Mouse (Mus musculus): ENCODE measurements around the gene Atp2b1. TPM values are rescaled to one million over a fixed set of nuclear protein-coding genes. Genes with fewer than 3 reads are reported as not detected.

Atp2b1 gene
- total RNA-seq (2021): 100 to 1,000 TPM; 686 to 734 TPM
- long read RNA-seq, experiment 1, partial matches to known transcripts: 72 of 133 reads
- long read RNA-seq, experiment 1, other reads (novel, unspliced or antisense): 58 of 133 reads
- long read RNA-seq, experiment 2, partial matches to known transcripts: 39 of 83 reads
- long read RNA-seq, experiment 2, other reads (novel, unspliced or antisense): 42 of 83 reads

DNA sequence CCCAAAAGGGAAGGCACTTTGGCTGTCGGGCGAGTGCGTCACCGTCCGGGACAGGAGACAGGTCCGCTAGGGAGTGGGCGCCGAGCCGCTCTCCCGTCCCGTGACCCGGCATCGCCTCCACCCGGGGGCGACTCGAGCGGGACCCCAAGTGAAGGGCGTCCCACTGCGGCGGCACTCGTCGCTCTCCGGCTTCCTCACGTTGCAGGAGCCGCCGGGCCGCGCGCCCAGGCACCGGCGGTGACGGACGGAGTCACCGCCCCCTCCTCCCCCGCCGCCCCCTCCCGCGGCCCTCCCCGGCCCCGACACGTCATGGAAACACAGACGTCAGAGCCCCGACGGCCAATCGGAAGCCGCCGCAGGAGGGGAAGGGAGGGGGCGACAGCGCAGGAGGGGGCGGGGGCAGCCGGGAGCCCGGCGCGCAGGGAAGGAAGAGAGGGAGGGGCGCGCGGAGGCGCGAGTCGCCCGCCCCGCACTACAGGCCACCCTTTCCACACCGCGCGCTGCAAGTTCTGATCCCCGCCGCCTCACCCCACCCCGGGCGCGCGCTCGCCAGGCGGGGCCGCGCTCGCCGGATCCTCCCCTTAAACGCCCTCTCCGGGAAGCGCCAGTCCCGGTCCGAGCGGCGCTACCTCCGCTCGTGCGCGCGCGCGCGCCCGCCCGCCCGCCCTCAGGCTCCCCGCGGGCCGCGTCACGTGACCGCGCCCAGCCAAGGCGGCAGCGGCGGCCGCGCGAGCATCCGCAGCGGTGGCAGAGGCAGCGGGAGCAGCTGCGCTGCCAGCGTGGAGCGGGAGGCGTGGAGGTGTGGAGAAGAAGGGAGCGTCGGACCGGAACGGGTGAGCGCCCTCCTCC lies at the start of gene Atp2b1:
TSS of gene Atp2b1 (plus strand) at position 446 of the 849 bp plus-strand sequence.
- intact Hi-C loops (cut with DNase I): loop anchor here (2.0 to 10.0 kb wide), 6 partner anchors 139 to 1197 kb away; no protein-coding TSS in a partner anchor
- peak; percentile 94 to 95 for DNase-seq (ENCODE audit: low spot score in 2 of 2)

DNA sequence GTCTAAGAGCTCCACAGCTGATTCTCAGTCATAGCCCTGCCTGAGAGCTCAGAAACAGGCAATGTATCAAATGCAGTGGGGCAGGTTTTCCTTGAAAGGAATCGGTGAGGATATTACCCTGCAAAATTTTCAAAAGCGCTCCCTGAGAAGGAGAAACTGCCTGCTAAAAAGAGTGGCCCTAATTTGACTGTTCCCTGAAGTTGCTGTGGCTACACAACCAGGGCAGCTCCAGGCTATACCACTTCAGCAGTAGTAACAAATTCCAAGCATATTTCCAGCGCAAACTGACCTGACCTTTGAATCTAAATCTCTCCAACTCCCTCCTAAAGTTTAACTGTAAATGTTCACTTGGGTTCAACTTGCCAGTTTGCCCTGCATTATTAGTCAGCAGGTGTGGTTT lies 49.4 kb upstream of the Atp2b1 start:
- intact Hi-C loops (cut with DNase I): no loop called here
- DNase-seq (ENCODE audit: low spot score in 2 of 2): no peak

DNA sequence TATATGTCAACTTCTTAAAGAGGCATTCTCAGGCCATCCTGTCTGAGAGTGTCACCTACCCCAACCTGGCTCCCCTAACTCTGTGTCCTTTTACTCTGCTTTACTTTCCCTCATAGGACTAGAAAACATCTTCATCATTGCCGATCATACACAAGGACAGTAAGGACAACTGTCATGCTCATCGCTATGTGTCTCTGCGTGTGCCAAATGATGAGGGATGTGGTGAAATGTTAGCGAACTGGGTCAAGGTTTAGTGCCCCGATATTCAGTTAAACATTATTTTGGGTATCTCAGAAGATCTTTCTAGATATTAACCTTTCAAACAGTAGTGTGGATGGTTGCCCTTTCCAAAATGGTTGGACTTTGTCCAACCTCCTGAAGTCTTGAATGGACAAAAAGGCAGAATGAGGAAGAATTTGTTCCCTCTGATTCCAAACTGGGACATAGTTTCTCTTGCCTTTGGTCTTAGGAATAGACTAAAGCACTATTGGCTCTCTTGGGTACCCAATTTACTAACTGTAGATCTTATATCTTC lies 47.3 kb upstream of the Atp2b1 start:
- DNase-seq (ENCODE audit: low spot score in 2 of 2): no peak
- intact Hi-C loops (cut with DNase I): no loop called here

DNA sequence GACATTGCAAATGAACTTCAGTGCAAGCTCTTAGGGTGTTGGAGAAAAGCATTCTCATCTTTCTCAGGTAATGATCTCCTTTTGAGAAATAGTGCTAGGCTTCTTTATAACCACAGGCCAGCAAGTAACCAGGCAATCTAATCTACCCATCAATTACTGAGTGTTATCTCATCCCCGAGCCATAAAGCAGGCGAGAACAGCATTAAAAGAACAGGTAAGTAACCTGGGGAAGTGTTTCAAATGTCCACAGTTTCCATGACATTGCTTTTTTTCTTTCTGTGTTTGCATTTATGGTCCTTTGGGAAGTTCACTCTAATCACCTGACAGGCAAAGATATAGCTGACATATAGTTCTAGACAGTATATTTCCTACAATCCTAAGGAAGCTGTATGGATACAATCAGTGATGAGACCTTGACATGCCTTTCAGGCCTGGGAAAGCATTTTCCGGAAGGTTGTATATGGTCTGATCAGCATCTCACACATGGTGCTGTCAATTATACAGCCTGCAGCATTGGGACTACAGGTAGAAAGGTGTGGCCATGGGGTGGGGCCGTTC lies 45.8 kb upstream of the Atp2b1 start:
- intact Hi-C loops (cut with DNase I): no loop called here
- no peak for DNase-seq (ENCODE audit: low spot score in 2 of 2)

DNA sequence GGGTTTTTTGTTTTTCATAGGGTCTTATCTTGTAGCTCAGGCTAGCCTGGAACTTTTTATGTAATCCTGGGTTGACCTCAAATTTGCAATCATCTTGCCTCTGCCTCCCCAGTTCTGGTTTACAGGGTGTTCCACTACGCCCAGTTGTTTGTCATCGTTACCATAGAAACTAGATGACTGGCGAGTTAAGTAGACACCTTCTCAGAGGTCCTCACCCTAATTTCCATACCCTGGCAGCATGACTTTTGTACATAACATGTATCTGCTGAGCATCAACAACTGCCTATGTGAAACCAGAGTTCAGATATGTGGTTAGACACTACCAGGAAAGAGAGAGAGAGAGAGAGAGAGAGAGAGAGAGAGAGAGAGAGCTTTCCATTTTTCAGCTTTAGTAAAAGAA lies 36.4 kb upstream of the Atp2b1 start:
- intact Hi-C loops (cut with DNase I): no loop called here

DNA sequence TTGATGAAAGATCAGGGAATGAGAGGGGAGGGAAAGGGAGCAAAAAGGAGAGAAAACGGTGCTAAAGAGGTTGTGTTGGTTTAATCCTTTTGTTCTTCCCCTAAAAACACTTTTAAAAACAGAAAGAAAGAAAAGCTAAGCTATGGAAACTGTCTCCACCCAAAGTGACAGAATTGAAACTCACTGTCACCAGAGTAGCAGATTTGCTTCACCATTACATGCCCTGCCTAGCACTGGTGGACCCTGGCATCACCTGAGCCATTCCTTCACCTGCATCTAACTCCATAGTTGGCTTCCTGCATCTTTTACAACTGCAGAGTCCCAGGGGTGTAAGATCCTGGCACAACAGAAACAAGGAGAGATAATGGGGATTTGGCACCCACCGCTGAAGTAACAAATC lies 35.6 kb upstream of the Atp2b1 start:
- intact Hi-C loops (cut with DNase I): no loop called here
- no peak for DNase-seq (ENCODE audit: low spot score in 2 of 2)

More for the DNA sequence above, 36.4 kb upstream of the Atp2b1 start:
- DNase-seq (ENCODE audit: low spot score in 2 of 2): no peak

DNA sequence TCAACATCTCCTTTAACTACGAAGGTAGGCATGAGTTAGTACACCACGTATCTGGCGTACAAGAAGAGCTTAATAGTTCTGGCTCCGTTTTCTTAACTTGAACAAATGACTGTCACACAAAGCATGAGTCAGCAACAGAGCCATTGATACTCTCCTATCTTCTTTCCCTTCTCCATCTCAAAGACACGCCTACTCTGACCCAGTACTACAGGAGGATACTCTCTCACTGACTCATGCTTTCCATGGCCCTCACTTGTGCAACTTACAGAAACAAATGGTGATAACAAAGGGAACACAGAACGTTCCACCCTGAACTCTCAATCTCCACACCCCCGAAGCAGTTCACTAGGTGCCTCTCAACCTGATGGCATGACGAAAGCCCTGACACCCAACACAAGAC lies 34.1 kb upstream of the Atp2b1 start:
- DNase-seq (ENCODE audit: low spot score in 2 of 2): no peak
- intact Hi-C loops (cut with DNase I): no loop called here

DNA sequence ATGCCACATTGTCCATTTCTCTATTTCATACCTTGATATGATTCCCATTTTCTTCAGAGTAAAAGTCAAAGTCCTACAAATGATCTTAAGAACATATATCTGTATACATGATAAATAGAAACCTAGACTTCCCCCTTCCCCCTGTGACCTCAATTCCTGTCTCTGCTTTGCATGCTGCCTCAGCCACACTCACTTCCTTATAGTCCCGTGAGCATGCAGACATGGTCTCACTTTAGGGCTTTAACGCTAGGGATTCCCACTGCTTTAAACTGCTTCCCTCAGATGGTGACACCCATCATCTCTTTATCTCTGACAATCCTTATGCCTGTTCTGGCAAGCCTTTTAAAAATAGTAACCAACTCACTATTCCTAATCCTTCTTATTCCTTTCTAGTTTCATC lies 33.5 kb upstream of the Atp2b1 start:
- DNase-seq (ENCODE audit: low spot score in 2 of 2): peak in 1 of 2 experiments; percentile 20
- intact Hi-C loops (cut with DNase I): no loop called here

DNA sequence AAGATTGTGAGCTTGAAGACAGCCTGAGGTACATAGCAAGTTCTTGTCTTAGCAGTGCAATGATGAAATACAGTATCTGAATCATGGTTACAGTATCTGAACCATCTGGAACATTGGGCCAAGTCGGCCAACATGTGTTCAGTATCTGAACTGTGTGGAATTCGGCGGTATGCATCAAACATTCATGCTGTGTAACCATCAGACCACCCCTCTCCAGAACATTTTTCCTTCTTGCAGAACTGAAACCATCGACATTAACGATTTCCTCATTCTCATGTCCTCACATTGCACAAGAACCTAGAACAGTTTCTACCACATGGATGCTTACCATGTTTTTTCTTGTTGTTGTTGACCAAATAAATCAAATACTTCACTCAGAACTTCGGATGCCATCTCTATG lies 32.7 kb upstream of the Atp2b1 start:
- no peak for DNase-seq (ENCODE audit: low spot score in 2 of 2)
- intact Hi-C loops (cut with DNase I): no loop called here

DNA sequence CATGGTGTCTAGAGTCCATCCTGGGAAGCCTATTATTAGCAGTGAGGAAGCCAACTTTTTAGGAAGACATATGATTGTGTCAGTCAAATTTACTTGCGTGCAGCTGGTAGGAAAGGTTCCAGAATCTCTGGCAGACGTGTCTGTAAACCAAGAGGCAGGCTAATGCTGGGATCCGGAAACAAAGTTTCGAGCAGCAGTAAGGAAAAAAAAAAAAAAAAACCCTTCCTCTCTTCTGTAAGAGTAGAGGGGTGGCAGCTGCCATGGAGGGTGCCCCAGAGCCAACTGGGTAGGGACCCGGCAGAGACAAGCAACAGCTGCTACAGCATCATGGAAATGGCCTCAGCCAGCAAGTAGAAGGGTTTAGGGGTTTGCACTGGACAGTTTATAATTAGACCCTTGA lies 31.6 kb upstream of the Atp2b1 start:
- DNase-seq (ENCODE audit: low spot score in 2 of 2): no peak
- intact Hi-C loops (cut with DNase I): no loop called here

DNA sequence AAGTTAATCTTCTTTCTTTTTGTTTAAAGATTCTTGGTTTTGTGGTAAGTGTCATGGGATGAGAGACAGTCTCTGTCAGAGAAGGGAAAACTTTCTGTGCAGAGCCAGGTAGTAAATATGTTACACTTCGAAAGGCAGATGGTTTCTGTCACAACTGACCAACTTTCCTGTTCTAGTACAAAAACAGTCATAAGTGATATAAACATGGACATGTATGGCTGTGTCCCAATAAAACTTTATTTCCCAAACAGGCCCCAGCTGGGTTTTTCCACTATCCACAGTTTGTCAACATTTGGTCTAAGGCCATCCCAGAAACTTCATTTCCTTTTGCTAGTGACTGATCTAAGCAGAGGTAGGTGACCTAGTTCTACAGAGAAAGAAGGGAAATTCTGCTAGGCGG lies 29.8 kb upstream of the Atp2b1 start:
- no peak for DNase-seq (ENCODE audit: low spot score in 2 of 2)
- intact Hi-C loops (cut with DNase I): no loop called here

DNA sequence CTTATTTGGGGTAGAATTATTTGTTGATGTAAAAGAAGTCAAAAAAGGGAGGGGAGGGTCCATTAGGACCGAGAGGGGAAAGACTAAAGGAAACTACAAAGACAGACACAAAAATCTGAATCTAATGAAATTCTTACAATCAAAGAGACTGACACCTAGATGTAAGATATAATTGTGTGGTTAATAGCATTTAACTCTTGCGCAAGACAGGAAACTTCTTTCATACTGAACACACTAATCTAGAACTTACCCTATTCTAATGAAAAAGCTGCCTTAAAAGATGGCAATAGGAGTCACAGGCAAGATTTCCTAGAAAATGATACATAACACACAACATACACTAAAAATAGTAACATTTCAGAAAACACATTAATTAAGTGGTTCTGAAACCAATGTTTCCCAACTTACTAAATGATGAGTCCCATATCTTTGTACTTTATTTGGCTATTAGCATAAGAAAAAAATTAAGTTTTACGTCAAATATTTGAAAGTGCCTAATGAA lies 27.4 kb upstream of the Atp2b1 start:
- intact Hi-C loops (cut with DNase I): no loop called here
- DNase-seq (ENCODE audit: low spot score in 2 of 2): no peak

DNA sequence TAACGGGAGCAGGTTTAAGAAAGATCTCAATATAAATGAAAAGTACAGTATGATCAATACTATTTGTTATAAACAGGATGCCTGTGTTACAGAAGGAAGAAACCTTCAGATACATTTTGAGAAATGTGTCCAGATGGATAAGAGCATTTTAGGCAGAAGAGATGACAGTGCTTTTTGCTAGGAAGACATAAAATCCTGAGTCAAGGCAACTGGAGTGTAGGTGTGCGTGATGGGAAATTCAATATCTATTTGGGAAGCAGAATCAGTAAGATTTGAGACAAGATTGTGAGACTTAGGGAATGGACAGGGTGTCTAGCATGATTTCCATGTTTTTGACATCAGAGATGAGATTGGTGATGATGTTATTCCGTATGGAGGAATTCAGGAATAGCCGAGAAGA lies 22.8 kb upstream of the Atp2b1 start:
- DNase-seq (ENCODE audit: low spot score in 2 of 2): no peak
- intact Hi-C loops (cut with DNase I): no loop called here

DNA sequence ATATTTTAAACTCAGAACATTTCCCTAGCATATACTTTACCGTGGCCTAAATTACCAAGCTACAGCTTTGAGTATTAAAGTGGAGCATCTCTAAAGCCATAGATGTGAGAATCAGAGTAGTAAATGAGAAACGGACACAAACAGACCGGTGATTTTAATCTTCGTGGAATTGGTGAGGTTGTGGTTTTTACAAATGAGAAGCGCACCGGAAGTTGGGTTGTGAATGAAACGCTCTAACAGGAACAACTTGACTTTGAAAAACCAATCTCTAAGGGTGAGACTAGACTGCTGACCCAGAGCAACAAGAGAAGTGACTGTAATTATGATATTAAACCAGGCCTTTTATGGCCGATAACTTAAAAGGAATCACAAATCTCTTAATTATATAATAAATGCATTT lies 16.7 kb upstream of the Atp2b1 start:
- intact Hi-C loops (cut with DNase I): no loop called here
- DNase-seq (ENCODE audit: low spot score in 2 of 2): no peak

DNA sequence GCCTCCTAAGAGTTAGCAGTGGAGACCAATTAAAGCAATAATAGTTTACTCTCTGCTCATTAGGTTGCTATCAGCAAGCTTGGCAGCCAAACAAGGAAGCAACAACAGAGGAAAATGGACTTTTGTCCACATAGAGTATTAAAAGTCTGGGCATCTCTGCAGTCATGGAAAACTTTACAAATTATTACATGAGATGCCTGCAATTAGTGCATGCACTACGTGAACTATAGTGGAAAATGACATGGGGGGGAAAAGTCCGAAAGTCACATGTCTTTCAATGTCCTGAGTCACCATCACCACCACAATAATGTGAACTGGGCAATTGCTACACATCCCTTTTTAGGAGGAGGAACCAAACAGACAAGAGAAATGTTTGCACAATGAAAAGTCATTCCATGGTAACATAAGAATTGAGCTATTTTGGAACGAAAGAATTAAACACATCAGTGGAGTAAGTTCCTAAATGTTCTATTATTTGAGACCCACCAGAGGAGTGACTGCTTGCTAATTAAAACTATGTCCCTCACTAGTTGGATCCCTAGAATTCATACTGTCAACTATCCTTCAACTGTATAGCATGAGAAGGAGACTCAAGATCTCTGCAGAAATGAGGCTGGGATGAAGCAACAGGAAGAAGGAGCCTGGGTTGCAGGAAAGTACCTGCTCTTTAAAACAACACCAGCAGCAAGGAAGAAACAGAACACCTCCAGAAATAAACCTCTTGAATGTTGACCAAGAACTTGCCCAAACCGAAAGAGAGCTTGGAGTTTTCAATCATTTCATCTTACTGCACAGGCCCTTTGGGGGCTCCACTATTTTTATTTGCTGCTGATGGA lies 16.1 kb upstream of the Atp2b1 start:
- no peak for DNase-seq (ENCODE audit: low spot score in 2 of 2)
- intact Hi-C loops (cut with DNase I): no loop called here

DNA sequence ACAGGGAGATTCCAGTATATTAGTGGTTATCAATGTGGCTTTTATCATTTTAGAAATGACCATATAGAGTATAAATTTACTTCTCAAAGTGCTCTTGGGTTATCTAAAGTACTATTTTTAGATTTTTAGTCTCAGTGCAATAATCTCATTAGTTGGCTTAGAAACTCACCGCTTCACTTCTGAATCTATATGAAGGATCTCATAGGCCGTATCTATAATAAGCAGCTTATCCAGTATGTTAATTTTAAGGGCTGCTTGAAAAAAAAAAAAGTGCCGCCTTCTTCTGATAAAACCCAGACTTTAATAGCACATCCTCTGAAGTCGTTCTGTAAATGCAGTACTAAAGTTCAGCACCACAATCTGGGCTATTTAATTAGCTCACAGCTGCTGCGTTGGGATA lies 12.7 kb upstream of the Atp2b1 start:
- intact Hi-C loops (cut with DNase I): no loop called here
- DNase-seq (ENCODE audit: low spot score in 2 of 2): no peak

DNA sequence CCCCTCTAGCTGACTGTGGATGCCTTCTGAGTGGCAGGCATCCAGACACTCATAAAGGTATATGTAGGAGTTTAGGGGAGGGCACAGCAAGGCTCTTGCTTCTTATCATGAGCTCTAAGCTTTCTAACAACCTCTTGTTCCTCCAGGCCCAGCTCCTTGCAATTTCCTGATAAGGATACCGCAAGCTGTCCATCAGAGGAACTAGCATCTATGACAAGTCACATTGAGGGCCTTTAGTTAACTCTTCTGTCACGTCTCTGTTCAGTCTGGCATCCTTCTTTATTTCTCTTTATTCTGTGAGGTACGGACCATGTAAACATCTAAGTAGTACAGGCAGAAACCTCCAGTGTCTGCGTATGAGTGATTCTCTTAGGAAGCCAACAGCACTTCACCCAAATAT lies 8.2 kb upstream of the Atp2b1 start:
- intact Hi-C loops (cut with DNase I): no loop called here

DNA sequence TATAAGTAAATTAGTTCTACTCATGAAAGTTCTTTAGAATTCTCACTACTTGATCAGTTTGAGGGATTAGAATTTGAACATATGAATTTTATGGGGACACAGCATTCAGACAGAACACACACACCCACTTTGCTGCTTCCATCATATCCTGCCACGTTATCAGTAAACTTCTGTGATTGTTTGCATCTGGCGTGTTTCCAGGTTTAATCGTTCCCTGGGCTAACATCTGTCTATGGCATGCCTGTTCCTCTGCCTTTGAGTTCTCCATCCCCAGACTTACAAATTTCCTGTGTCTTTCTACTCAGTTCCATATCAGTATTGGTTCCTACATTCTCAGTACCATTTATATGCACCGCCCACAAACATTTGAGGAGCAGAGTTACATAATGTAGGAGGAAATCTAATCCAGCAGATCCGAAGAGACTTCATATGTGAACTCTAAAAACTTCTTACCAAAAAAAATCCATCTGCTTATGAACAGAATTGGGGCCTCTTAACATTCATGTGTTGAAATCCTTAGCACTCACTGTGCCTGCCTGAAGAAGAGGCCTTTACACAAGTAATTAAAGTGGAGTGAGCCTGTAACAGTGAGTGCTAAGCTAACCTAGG lies 7.2 kb upstream of the Atp2b1 start:
- intact Hi-C loops (cut with DNase I): no loop called here
- DNase-seq (ENCODE audit: low spot score in 2 of 2): peak in 1 of 2 experiments; percentile 46

More for the DNA sequence above, 8.2 kb upstream of the Atp2b1 start:
- DNase-seq (ENCODE audit: low spot score in 2 of 2): no peak

DNA sequence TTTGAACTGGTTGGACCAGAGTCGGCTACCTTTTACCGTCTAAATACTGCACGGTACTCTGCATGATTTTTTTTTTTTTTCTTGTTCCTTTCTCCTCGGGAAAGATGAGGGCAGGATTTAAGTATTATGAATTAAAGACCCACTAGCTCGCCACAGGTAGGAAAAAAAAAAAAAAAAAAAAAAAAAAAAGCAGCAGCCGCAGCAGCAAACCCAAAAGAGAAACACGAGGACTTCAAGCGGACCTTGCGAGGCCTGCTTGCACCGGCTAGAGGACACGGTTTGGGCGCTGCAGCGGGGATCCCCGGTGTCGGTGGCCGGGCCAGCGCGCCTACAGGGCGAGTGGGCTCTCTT lies 621 bp upstream of the Atp2b1 start:
- intact Hi-C loops (cut with DNase I): loop anchor here (5.0 to 10.0 kb wide), 5 partner anchors 139 to 1196 kb away; no protein-coding TSS in a partner anchor
- DNase-seq (ENCODE audit: low spot score in 2 of 2): no peak
